Mouse (Mus musculus) embryo, embryonic 11.5 days (tissue): ENCODE measurements around the gene Veph1.
"Not testable (repeated sequence)": the region's sequence is repeated elsewhere in the genome, so short reads cannot be mapped to it uniquely, and the experiment has no call there.

ENCODE experiments used
- DNase-seq: peaks from one replicate; pipeline ENCODE4 v3.0.0-alpha.2; 2012; ENCODE audit warnings: low read depth, low spot score

The Veph1 gene

DNA sequence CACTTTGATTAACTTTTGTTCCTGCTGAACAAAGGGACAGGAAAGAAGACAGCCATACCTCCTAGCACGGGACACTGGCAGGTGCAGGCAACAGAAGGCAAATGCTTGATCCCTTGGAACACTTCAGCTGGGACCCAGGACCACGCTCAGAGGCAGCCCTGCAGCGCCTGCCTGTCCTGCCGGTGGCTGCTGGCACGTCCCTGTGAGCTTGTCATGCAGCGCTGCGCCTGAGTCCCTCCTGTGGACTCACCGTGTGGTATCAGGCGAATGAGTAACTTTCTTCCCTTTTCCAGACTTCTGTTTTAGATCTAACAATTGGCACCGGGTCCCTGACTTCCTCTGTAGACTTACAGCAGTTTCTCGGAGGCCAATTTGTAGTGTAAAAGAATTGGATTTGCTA, at the start of gene Veph1:
Veph1 (minus strand) TSS at position 293 of the 400 bp plus-strand sequence.
- no peak for DNase-seq

DNA sequence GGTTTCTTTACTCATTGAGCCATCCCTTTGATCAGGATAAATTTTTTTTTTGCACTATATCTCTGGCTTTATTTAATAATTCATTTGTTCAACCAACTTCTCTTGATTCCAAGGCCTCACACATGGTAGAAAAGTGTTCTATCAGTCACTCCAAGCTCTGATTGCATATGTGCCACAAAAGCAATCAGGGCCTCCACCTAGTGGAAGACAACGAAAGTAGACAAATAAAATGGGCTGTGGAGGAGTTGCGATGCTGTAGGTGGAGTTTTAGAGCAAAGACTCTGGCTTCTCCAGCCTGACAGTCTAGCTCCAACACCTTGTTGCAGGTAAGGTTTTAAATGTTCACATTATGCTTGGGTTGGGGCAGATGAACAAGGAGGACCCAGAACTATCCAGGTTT, 44.1 kb upstream of the Veph1 start:
- no peak for DNase-seq

DNA sequence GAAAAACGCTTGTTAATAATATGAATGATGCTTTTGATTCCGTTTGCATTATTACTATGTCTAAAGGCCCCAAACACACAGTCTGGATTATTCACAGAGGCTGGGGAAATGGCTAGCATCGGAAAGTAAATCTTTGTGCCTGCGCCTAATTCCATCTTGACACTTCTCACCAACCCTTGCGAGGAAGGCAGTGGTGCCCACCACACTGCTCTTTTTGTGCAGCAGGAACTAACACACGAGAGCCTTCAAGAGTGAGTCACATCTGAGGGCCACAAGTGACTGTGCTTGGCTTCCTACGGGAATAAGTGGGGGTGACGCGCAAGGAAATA, 35.7 kb upstream of the Veph1 start:
- no peak for DNase-seq

DNA sequence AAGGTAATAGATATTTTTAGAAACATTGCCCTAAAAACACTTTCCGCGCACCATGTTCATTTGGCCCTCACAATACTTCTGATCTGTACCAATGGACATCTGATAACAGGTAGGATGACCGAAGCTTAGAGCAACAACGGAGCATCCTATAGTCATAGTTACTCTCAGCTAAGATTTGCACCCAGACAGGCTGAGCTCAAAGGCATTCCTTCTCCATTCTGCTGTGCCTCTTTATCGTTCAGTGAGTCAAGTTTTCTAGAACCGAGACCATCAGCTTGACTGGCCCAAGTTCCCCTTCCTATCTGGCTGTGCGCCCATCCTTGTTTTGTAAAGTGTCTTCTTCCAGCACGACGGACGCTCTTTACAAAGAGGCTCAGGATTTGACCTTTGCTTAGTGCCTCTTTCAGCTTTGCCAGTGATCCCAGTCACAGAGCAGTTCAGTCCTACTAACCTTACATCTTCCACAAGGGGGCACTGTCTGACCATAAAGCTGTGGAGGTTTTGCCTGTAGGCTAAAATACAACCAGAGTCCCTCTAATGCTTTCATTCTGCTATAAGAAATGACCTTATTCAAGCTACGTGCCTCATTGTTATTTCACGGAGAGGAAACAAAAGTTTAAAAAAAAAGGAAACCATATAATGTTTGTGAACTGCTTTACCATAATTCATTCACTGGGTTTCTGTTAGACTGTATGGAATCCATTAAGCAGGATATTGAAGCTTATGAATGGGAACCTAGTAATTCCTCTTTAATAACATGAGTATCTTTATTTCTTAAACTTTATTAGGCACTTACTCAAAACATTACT, 35.2 kb upstream of the Veph1 start:
- peak; percentile 81 for DNase-seq

DNA sequence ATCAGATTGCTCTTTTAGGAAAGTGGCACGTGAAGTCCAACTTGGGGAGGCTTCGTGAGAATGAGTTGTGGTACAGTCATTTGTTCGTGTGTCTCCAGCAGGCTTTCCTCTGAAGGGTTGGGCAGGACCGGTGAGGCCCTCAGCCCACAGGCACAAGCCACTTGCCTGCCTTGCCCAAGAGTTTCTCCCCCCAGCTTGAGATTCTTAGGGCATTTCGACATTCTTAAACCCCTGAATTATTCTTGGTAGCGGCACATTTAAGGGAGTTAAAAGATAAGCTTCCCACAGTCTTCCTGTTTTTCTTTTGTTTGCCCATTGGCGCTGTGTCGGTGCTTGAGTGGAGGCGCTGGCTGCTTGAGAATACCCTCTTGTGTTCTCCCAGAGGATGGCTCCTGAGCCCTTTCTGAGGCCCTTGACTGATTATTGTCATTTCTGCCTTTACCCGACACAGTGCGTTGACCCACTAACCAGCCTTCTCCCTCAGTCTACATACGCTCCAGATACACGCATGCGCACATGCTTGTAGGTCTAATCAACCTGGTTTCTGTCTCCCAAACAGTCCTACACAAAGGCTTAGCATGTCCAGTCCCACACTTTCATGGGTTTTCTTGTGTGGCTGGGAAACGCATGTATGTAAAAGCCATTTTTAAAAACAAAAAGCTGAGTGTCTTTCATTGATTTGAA, 34.4 kb upstream of the Veph1 start:
- DNase-seq = no peak

DNA sequence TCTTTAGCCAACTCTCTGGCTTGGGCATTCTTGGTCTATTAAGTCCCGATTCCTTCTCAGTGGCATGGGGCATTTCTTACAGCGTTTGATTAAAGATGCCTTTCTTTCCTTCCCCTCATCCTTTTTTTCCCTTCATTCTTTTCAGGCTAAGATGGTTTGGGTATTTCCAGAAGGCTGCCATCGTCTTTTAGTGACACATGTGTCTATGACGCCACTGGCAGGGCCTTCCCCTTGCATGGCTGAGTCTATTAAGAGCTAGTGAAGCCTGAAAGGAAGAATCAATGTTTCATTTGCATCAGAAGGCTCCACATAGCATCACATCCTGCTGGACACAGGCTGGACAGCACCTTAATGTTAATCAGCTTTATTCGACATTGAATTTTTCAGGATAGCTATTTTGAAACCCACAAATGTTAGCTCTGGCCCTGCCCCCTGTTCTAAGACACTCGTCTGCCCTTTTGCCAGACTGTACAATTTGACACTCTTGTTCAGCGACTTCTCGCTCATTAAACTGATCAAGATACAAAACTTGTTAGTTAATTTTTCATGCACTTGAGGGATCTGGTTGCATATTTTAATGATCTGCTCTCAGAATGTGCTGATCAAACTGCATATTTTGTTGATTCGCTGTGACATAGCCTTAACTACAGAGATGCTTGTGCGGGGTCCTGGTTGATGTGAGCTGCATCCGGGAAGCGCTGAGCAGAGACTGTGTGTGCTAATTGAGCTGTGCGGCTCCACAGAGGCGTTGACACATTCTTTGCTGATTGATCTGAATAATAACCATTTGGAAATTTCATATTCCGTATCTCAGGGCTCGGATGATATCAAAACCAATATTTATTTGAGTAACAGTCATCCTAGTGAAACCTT, 29.6 kb upstream of the Veph1 start:
- no peak for DNase-seq

DNA sequence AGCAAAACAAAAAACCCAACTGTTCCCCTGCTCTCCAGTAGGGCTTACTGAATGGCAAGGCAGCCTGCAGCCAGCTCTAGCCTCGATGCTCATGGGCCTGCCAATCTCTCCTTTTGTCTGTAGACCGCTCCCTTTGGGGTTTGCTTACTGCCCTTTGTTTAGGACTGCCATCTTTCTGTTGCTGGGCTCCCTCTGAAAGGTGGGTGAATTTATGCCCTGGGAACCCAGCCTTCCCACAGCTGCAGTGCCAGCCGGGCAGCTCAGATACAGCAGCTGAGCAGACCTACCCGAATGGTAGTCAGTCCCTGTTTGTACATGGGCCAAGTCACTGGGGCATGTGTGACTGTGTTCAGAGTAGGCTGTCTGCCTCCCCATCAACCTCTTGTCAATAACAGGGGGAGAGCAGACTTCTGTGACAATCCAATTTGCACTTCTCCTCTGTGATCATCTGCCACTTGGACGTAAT, 28.9 kb upstream of the Veph1 start:
- no peak for DNase-seq

DNA sequence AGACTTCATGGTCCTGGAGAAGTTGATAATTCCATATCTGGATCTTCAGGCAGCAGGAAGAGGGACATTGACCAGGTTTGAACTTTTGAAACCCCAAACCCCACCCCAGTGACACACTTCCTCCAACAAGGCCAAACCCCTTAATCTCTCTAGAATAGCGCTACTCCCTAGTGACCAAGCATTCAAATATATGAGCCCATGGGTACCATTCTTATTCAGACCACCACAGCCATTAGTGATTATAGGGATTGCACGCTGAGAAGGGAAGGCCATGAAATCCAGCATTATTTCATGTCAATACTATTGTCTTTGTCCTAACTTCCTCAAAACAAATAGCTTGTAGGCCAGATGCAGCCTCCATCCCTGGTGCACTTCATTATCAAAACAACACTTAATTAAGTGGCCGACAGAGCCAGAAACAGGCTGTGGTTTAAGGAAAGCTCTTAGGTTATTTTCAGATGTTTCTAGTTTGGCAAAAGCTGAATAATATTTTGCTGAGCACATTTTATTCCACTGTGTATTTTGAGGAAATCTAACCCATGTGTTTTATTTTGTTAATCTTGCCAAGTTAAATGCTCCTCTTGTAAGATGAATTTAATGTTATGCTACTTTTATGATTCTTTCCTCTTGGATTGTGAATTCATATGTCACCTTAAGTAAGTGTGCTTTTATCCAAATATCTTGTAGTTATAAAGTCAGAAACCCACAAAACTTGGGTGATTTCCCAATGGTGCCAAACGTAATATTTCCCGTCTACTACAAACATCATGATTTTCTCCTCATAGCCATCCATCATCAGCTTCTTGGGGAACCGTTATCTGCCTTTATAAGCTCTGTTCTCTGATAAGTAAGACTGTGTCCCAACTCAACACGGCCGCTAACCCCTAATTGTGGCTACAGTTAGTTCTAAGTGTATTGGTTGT, 18.4 kb upstream of the Veph1 start:
- no peak for DNase-seq

DNA sequence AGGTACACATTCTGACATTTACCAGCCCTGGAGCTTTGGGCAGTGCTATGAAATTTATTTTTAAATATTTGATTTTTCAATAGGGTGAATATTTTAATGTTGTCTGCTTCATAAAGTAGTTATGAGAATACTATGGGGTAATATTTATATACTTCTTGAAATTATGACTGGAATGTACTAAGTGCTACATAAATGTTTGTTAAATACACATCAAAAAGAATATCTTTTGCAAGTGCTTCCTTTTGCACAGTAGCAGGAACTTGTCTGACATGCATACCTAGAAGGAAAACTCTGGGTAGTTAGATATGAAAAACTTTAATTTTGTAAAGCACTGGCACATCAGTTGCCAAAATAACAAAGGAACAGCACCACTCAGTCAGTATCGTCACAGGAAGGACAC, 13.9 kb upstream of the Veph1 start:
- no peak for DNase-seq

DNA sequence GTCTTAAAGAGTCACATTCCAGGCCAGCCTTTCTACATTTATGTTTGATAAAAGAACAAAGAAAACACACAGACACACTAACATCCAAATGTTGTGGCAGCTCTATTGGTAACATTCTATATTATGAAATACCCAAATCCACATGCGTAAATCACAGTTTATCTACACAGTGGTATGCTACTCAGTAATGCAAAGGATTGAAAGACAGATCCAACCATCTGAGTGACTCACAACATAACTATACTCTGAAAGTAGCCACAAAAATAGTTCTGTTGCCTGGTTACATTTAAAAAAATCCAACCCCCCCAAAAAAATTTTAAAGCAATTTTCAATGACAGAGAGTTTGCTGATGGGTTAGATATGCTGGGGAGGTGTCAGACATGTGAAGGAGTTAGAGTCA, 12.9 kb upstream of the Veph1 start:
- no peak for DNase-seq

DNA sequence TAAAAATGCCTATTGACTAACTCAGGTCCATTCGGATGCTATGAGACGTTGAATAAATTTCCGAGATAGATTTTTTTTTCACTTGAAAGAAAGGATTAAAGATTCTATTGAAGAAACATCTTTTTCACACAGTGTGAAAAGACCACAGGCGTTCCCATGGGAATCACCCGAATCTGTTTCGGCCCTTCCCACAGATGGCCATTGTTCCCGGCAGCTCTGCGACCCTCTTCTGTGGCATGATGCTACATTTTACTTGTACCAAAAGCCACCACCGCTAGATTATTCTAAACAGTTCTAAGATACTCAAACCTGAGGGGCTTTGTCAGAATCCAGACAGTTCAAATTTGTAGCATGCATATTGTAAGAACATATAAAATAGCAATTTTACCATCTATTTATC, 1.4 kb downstream of the Veph1 start:
- DNase-seq = no peak

DNA sequence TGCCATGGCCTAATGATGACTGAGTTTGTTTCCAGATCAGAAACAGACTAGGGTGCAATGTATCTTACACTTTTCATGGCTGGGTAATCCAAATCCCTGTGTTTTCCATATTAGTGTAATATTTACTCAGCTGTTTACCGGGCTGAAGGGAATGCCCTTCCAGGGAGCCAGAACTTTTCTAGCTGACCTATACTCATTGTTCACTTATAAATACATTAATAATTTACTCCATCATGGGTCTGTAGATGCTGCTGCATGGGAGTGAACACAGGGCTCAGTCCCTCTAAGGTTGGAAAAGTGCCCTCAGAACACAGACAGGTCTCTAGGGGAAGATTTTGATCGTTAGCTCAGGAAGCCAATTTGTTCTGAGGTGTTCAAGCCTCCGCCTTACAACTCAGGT, 1.9 kb downstream of the Veph1 start:
- no peak for DNase-seq

DNA sequence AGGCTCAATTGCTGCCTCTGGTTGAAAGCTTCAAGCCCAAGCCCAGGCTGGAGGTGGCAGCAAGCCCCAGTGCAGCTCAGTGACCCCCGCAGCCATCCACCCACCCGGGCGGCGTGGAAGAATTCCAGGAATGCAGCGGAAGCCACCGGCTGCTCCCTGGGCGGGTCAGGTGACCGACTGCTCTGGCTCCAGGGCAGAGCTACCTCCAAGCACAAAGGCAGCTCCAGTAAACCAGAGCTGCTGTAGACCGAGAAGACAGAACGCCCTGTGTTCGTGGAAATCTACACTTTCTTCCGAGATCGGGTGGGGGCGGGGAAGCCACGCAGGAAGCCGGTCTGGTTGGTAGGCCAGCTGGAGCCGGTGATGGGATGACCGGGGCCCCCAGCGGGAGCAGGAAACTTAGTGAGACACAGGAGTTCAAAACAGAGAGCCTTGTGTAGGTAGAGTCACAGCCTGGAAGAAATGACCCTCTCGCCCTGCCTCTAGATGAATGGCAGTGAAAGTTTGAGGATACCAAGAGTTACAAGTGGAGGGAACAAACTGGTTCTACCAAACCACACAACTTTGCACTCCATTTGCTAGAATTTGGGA, 4.2 kb downstream of the Veph1 start:
- DNase-seq = peak; percentile 51

DNA sequence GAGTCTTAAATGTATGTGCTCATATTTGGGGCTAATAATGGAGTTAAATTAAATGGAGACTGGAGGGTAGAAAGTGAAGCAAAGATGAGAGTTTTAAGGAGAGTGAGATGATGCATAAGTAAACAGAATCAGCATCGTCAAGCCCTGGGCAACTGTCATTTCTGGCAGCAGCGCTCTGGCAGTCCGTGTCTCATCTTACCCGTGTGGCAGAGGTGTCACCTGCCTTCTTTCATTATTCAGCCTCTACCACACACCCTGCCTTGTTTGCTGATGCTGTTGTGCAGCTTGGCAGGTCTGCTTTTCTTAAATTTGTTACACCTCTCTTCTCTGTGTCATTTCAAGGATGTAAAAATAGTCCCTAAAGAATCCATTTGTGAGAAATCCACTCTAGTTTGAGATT, 33.4 kb downstream of the Veph1 start:
- DNase-seq = no peak

DNA sequence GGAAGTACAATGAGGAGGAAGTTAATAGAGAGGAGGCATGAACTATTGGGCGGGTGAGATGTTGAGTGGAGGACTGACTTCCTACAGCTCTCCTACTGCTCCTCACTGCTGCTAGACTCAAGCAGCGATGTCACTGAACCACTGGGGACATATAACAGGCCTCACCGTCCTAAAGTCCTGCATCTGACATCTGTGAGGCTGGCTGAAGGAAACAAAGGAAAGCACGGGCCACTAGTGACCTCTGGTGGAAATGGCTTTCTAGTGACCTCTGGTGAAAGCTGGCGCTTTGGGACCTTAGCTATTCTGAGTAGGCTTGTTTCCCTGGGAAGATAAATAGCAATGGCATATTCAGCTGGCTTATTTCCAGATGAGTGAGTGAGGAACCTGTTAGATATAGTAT, 34.3 kb downstream of the Veph1 start:
- peak; percentile 11 for DNase-seq

DNA sequence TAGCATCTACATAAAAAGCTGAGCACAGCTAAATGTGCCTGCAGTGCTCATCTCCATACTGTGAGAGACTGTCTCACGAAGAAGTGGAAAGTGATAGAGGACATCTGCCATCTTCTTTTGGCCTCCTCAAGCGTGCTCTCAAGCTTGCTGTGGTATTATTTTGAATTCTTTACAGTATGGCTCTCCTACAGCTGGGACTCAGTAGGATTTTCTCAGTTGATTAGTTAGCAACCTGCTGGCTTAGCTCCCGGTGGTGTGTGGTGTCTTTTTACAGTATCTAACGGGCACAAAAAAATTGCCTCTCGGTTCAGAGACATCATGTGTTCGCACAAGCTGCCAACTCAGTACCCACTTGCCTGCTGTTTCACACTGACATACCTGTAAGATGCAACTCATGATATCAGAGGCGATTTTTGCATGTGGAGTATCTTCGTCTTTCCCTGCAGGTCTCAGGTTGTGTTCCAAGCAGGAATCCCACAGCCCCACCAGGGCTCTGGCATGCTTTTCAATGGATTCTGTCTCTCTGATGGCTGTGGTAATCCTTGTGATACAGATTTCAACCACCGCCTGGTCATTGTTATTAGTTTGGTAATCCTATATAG, 42.0 kb downstream of the Veph1 start:
- no peak for DNase-seq

DNA sequence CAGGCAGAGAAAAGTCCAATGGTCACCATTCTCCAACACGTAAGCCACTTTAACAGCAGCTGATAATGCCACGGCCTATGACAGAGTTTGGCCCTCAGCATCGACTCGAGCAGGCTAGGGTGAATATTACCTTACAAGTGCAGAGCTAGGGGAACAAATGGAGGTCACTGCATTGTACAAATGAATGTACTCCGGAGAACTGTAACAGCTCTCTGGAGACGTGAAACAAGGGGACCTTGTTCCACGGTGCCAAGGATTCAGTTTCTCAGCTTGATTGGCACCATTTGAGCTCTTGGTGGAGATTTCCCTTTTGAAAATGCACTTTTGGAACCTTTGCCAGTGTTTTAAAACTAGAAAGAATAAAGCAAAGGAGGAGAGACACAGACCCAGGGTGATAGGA, 44.8 kb downstream of the Veph1 start:
- no peak for DNase-seq

DNA sequence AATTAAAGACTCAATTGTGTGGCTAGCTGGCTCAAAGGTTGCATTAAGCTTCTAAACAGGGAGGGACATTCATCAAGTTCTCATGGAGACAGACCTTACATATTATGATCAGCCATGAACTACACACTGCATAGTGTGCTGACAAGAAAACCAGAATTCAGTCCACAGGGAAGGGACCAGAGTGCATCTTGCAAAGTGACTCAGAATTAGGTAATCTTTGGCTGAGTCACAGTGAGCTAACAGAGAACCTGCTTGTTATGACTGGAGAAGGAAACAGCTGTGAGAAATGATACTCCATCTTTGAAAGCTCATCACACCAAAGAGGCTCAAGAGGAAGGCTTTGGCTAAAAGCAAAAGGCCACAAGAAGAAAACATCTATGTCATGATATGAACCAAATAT, 56.2 kb downstream of the Veph1 start:
- DNase-seq = no peak

DNA sequence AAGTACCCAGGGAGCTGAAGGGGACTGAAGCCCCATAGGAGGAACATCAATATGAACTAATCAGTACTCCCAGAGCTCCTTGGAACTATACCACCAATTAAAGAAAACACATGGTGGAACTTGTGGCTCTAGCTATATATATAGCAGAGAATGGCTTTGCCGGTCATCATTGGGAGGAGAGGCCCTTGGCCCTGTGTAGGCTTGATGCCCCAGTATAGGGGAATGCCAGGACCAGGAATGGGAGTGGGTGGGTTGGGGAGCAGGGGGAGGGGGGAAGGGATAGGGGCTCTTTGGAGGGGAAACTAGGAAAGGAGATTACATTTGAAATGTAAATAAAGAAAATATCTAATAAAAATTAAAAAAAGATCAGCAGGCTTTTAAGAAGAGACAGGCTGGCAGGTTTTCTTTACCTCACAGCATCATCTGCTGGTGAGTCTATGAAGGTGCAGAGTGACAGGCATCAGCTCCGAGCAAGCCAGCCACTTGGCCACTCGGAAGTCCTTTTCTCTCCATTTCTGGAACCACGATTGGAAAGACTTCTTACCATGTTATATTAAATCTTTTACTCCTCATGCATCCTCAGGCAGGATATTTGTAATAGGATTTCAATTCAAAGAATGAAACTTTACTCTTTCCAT, 60.3 kb downstream of the Veph1 start:
- not testable (repeated sequence) for DNase-seq

DNA sequence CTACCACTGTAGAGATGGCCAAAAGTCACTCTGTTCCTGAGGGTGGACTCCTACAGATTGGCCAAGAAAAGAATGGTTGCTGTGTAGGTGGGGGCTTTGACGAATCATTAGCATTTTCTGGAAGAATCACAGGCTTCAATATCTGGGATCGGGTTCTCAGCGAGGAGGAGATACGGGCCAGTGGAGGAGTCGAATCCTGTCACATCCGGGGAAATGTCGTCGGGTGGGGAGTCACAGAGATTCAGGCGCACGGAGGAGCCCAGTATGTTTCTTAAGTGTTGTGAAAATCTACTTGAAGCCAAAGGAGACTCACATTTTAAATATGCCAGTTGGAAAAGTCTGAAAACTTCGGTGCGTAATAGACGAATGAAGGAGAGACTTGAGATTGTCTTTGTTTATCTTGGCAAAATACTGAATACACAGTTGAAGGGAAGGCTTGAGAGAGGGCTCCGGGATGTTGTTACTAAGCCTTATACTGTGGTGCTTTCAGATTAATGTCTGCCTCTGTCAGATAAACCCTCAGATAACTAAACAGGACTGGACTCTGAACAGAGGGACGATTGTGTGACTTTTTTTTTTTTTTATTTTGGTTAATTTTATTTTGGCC, 71.6 kb downstream of the Veph1 start:
- DNase-seq = no peak
